Comparison of ENCODE assay signal across 19 mouse cellular contexts in genomic region chr8:127600641-127601040, GRCm38 (mm10).
DNase-seq lines count a peak whose midpoint lies in the region; ATAC-seq lines count a peak whose summit lies in the region.
"Had no signal": no experiment of that assay in that cellular context is flagged by ENCODE, and none has a peak within 500 bp of the region (broad histone marks: within the 10 kb centered on the region; RNA-seq: fewer than 3 reads in every experiment).

No protein-coding gene starts in this region.

- no peak overlapping the region for H3K9ac ChIP-seq in midbrain, embryonic 11.5 days (ENCODE audit: low read length)
- no peak overlapping the region for H3K9ac ChIP-seq in midbrain, embryonic 14.5 days (replicated peaks; ENCODE audit: low read length)

- H3K4me2 ChIP-seq in midbrain, embryonic 11.5 days = no peak overlapping the region
- H3K4me2 ChIP-seq in midbrain, embryonic 14.5 days (ENCODE audit: low read length) = no peak overlapping the region

- no peak overlapping the region for H3K4me3 ChIP-seq in midbrain, embryonic 11.5 days (ENCODE audit: low read depth, low read length)
- H3K4me3 ChIP-seq in midbrain, embryonic 14.5 days (replicated peaks; ENCODE audit: low read depth, low read length) = no peak overlapping the region

- H3K27ac ChIP-seq in midbrain, embryonic 11.5 days (ENCODE audit: low read depth, low read length) = no peak overlapping the region
- no peak overlapping the region for H3K27ac ChIP-seq in midbrain, embryonic 14.5 days (replicated peaks; ENCODE audit: low read depth, low read length)

- no peaks in the 10 kb centered on the region for H3K4me1 ChIP-seq in midbrain, embryonic 11.5 days (ENCODE audit: control insufficient read depth, insufficient read depth, low read length)
- H3K4me1 ChIP-seq in midbrain, embryonic 14.5 days (ENCODE audit: control insufficient read depth, insufficient read depth, low read length) = no peaks in the 10 kb centered on the region

- DNase-seq in heart, adult 11 months = peak; percentile 64
- DNase-seq in heart, adult 9 months (ENCODE audit: low spot score in 2 of 2) = no peak
- peak; percentile 57 for DNase-seq in midbrain, embryonic 11.5 days (ENCODE audit: low spot score, missing footprints)
- no peak for DNase-seq in midbrain, embryonic 14.5 days
- DNase-seq: adrenal gland, adult 2 months; adrenal gland, adult 8-10 months; adrenal gland, postnatal 10 days; adrenal gland, postnatal 14 days; adrenal gland, postnatal 25 days; adrenal gland, postnatal 36 days; B cell, adult 2 months; cerebellum, adult 11 months; cerebellum, adult 11-12 months; cerebellum, adult 18-20 months had no signal

- H3K27me3 ChIP-seq in midbrain, embryonic 11.5 days (ENCODE audit: control insufficient read depth, insufficient read depth, low read length) = no peaks in the 10 kb centered on the region
- H3K27me3 ChIP-seq in midbrain, embryonic 14.5 days (ENCODE audit: control insufficient read depth, insufficient read depth, low read length) = no peaks in the 10 kb centered on the region
- H3K27me3 ChIP-seq: CH12.LX, Patski had no signal

- 93% methylated on average over 2 of the region's 2 CpGs for WGBS in midbrain, embryonic 11.5 days
- WGBS in midbrain, embryonic 14.5 days = 99% methylated on average over 2 of the region's 2 CpGs

- no peak for ATAC-seq in midbrain, embryonic 11.5 days (ENCODE audit: low FRiP score)
- ATAC-seq in midbrain, embryonic 14.5 days (ENCODE audit: low FRiP score, low TSS enrichment) = no peak
- ATAC-seq: activated CD4-positive, CD25-positive, alpha-beta regulatory T cell, adult 4 months; CD4-positive, CD25-positive, alpha-beta regulatory T cell, adult 4 months; Patski had no signal

- no peaks in the 10 kb centered on the region for H3K9me3 ChIP-seq in midbrain, embryonic 11.5 days (ENCODE audit: control insufficient read depth, low read length)
- H3K9me3 ChIP-seq in midbrain, embryonic 14.5 days (ENCODE audit: control insufficient read depth, low read length) = no peaks in the 10 kb centered on the region

- H3K36me3 ChIP-seq in midbrain, embryonic 11.5 days (ENCODE audit: control insufficient read depth, insufficient read depth, low read length) = no peaks in the 10 kb centered on the region
- H3K36me3 ChIP-seq in midbrain, embryonic 14.5 days (ENCODE audit: control insufficient read depth, insufficient read depth, low read length) = no peaks in the 10 kb centered on the region
- H3K36me3 ChIP-seq: G1E had no signal

Comparison
In these comparisons a context has a peak if more than half of its experiments do, and no peak if none do; other contexts are left out.
1. DNase-seq: peak in heart, adult 11 months (single experiment) and midbrain, embryonic 11.5 days (single experiment); none in heart, adult 9 months (0 of 2) and midbrain, embryonic 14.5 days (single experiment).